Mouse (Mus musculus) liver, embryonic 14 days (tissue): ENCODE data around the gene Gm43064. TPM values are rescaled to one million over a fixed set of nuclear protein-coding genes. Genes with fewer than 3 reads are reported as not detected.

Experiments
- polyA plus RNA-seq: library from polyadenylated mRNA; depleted of rRNA; stranded (reverse); fragments of >200 nt; gene quantifications from 2 replicates; pipeline ENCODE4 v1.2.3, GENCODE M21; 2012; rRNA removed

The Gm43064 gene
- 0.90 and 1.2 TPM in 2 replicates for polyA plus RNA-seq

DNA sequence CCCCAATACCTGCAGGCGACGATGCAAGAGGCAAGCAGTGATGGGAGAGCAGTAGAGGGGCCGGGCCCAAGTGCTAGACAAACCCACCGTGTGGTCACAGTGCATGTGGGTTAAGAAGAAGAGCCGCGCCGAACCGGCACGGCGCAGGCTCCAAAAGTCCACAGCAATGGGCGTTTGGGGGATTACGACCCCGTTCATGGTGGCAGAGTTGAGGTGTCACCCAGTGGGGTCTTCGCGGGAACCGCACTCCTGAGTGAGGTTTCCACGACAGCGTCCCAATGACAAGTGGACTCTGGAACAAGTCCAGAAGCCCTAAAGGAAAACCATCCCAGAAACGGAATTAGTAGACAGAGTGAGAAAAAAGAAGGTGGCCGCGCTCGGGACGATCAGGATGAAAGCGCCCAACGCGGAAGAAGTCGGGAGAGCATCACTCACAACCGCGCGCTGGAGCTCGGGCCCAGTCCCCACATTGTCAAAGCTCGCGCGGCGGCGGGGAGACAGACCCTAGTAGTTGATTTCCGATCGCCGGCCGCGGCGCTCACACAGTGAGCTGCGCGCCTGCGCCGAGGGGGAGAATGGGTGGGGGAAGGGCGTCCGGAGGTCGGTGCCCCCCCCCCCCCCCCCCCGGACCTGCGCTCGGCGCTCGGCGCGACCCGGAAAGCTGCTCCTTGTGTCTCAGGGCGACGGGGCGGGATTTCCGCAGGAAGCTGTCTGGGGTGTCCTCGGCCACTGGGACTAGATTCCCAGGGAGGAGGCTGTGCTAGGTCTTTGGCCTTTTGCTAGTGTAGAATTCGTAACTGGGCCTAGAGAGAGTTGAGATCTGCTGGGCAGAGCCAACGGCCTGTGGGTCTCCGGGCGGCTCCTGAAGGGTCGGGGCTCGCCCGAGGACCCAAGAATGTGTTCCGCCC is at the start of gene Gm43064, which contains the start of the genes Dclre1b and Ap4b1:
TSS of gene Gm43064 (plus strand) at position 683 of the 908 bp plus-strand sequence.
TSS of gene Dclre1b (minus strand) at position 554 of the 908 bp plus-strand sequence.
TSS of gene Ap4b1 (plus strand) at position 630 of the 908 bp plus-strand sequence.

DNA sequence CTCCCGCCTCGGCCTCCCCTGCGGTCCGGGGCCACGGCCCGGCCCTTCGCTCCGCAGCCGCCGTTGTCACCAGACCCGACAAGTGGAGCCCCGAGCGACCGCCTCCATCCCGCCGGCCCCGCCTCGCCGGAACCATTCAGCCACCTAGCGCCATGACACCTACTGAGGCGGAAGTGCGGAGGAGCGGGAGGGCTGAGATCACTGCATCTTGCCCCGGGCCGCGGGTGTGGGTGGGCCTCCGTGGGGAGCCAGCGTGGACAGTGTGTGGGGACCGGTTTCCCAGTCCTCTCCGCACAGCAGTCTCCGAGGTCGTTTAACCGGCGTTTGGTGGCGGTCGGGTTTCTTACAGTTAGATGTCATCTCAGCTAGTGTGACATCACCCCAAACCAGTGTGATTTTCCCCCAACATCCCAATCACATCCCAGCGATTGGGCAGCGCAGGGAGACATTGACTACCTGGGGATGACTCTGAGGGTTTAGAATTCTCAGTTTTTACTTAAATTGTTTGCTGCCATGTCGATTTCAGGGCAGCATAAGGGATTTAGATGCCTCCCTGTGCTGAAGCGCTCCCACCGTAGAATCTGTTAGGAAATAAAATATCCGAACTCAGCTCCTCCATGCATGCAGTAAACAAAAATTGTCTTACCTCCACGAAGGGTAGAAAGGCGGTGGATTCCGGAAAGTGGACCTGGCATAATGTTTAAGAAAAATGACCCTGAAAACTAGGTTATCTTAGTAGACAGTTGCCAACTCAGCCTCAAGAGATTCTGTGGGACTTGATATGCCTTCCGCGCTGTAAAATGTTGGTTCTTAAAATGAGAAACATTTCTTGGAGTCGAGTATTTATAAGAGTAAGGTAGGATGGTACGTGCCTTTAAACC is 17.9 kb upstream of the Gm43064 start, which contains the start of gene Hipk1:
TSS of gene Hipk1 (minus strand) at position 334 of the 881 bp plus-strand sequence.

DNA sequence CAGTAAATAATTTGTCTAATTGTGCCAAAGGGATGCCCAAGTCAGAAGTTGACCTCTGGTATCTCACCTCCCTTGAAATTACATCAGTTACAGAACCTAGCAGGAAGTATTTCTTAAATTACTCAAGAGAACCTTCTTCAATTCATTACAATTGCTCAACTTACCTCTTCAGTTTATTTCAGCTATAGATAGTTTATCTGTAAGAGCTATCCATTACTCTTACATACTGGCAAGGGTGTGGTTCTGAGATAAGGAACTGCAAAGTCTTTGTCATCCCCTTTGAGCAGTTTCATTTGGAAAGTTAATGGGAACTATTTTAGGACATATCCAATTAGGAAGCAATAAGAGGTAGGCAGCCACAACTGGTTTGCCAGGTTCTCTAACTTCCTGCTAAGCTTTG is 23.1 kb downstream of the Gm43064 start, which contains the start of gene Bcl2l15:
TSS of gene Bcl2l15 (plus strand) at position 176 of the 400 bp plus-strand sequence.

DNA sequence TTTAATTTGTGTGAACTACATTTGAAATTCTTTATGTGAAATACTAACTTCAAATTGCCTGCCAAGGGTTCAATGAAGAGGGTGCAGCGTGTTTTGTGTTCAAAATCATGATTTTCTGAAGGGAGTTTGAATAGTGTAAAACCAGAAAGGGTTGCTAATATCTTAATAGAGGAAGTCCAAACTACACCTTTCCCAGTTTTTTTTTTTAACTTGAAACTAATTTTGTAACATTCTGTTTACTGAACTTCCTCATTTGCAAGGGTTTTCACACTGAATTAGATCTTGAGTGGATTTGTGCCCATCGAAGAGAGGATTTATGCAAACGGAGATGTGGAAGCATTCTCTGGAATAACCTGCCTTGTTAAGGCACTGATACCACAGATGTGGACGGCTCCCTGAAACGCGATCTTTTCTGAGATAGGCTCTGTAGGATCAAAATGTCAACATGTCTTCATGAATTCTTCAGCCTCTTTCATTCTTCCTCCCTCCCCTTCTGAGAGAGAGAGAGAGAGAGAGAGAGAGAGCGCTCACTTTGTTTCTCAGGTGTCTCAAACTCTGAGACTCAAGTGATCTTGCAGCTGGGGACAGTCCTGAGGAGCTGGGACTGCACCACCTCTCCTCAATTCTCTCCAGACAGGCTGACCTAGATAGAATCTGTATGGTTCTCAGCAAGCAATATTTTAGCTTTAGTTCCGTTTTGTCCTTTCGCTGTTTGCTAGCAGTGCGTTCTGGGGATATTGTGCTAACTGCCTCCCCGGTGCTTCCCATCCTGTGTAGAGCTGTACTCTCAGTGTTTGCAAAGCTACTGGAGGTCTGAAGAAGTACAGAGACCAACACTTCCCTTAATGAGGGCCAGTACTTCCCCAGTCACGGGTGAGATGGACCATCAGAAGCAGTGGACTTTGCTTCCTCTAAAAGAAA is 49.8 kb downstream of the Gm43064 start, which contains the start of gene Ptpn22:
TSS of gene Ptpn22 (plus strand) at position 915 of the 921 bp plus-strand sequence.

Other genes starting within 250 kb of the Gm43064 start
- 0.01 TPM in 1 of 2 replicates, not detected in the other for gene Syt6, start 234.3 kb upstream of the Gm43064 start, polyA plus RNA-seq
- gene Atg4a-ps, start 163.5 kb upstream of the Gm43064 start, polyA plus RNA-seq, result 0.13 and 0.20 TPM in 2 replicates
- gene Olfml3, start 71.6 kb upstream of the Gm43064 start, polyA plus RNA-seq, result 1.1 and 1.4 TPM in 2 replicates
- gene Gm10964, start 70.2 kb upstream of the Gm43064 start, polyA plus RNA-seq, result not detected in 2 replicates
- gene Hipk1, start 18.0 kb upstream of the Gm43064 start, polyA plus RNA-seq, result 18.4 and 25.2 TPM in 2 replicates
- gene Dclre1b, start 129 bp upstream of the Gm43064 start, polyA plus RNA-seq, result 8.2 and 9.1 TPM in 2 replicates
- 10.8 and 13.1 TPM in 2 replicates for gene Ap4b1, start 53 bp upstream of the Gm43064 start, polyA plus RNA-seq
- 2.8 and 3.1 TPM in 2 replicates for gene Bcl2l15, start 23.0 kb downstream of the Gm43064 start, polyA plus RNA-seq
- gene Ptpn22, start 50.2 kb downstream of the Gm43064 start, polyA plus RNA-seq, result 1.4 and 2.0 TPM in 2 replicates
- gene Rsbn1, start 104.5 kb downstream of the Gm43064 start, polyA plus RNA-seq, result 3.0 and 3.9 TPM in 2 replicates
- 3.4 and 3.6 TPM in 2 replicates for gene Phtf1, start 158.5 kb downstream of the Gm43064 start, polyA plus RNA-seq